Mouse (Mus musculus) embryonic facial prominence, embryonic 12.5 days (tissue): ENCODE results near the gene Map3k3. TPM values are rescaled to one million over a fixed set of nuclear protein-coding genes. Genes with fewer than 3 reads are reported as not detected.

ENCODE experiments used
- ATAC-seq: fragments of 200-750 bp; cut with Nextera tagmentation; 2 replicates; pipeline ENCODE4 v1.8.0; 2017; ENCODE audit not compliant: insufficient number of reproducible peaks, insufficient read depth, low FRiP score, low TSS enrichment
- H3K27ac ChIP-seq: fragments of 300-500 bp; sonication (generic); 2 replicates; pipeline ENCODE4 v1.5.1; 2016; ENCODE audit warnings: mild to moderate bottlenecking
- H3K27me3 ChIP-seq: fragments of 300-500 bp; sonication (generic); 2 replicates; pipeline ENCODE4 v1.6.1; 2016; ENCODE audit warnings: mild to moderate bottlenecking, moderate library complexity
- H3K36me3 ChIP-seq: fragments of 300-500 bp; sonication (generic); 2 replicates; pipeline ENCODE4 v1.6.1; 2016; ENCODE audit warnings: mild to moderate bottlenecking
- H3K4me1 ChIP-seq: fragments of 300-500 bp; sonication (generic); 2 replicates; pipeline ENCODE4 v1.6.1; 2016
- H3K4me2 ChIP-seq: fragments of 300-500 bp; sonication (generic); replicated peaks from 2 replicates; pipeline ENCODE4 v1.6.1; 2016; ENCODE audit warnings: mild to moderate bottlenecking, moderate library complexity
- H3K4me3 ChIP-seq: fragments of 300-500 bp; sonication (generic); 2 replicates; pipeline ENCODE4 v1.5.1; 2016; ENCODE audit warnings: mild to moderate bottlenecking
- H3K9ac ChIP-seq: fragments of 300-500 bp; sonication (generic); 2 replicates; pipeline ENCODE4 v1.6.1; 2016; ENCODE audit warnings: mild to moderate bottlenecking, moderate library complexity
- H3K9me3 ChIP-seq: fragments of 300-500 bp; sonication (generic); 2 replicates; pipeline ENCODE4 v1.6.1; 2016; ENCODE audit warnings: mild to moderate bottlenecking, moderate library complexity
- WGBS: fragments of 180-500 bp; shearing (Covaris S2); methylation state at CpG from one replicate; pipeline ENCODE4 v1.1.7; 2016; 5-methylcytosine and 5-hydroxymethylcytosine counted together
- polyA plus RNA-seq: library from polyadenylated mRNA; unstranded; fragments of >200 nt; fragmentation: Nextera tagmentation; extraction: Ambion mirVana; gene quantifications from 2 replicates; pipeline ENCODE4 v1.2.1, GENCODE M21; 2016

The Map3k3 gene
- polyA plus RNA-seq, 1 experiment from 2014 or later = 31.8 TPM

- H3K27ac ChIP-seq = peak overlapping the region; percentile 70
- H3K27me3 ChIP-seq = no peaks in the 10 kb centered on the region
- H3K4me3 ChIP-seq = no peak overlapping the region
- WGBS = 38% methylated on average over 8 of the region's 8 CpGs
- 0 out of 2 replicates have a peak, but pooled peaks have one; percentile 22 for ATAC-seq
- no peaks in the 10 kb centered on the region for H3K9me3 ChIP-seq
- peak overlapping the region; percentile 12; the same call in 1 of the 2 replicates for H3K4me2 ChIP-seq
- H3K36me3 ChIP-seq = peaks cover 10% of the 10 kb centered on the region
- H3K4me1 ChIP-seq = peaks cover 6% of the 10 kb centered on the region; the same call in 1 of the 2 replicates
- no peak overlapping the region for H3K9ac ChIP-seq
These were observed 50.4 kb downstream of the Map3k3 start for GRCm38 (mm10) chr11:106134580-106135528.

DNA sequence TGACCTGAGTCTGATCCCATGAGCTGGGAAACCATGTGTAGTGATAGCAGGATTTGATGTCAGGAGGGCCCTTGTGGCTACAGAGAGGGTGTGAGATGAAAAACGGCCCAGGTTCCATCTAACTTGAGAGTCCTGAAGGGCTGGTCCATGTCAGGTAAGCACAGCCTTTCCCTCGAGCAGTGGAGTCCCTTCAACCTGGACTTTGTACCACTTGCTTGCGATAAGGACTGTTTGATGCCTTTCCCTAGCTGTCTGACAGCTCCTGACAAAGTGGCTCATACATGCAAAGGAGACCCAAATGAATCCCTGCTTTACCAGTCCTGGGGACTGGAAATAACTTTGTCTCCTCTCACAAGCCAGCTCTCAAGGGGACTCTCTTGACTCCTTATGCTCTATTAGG, 66.8 kb downstream of the Map3k3 start:
- Histone ChIP-seq H3K9me3 (no peaks in the 10 kb centered on the region), H3K9ac (no peak overlapping the region), H3K4me3 (no peak overlapping the region), H3K36me3 (peaks cover 79% of the 10 kb centered on the region), H3K27ac (no peak overlapping the region), H3K4me1 (peaks cover 3% of the 10 kb centered on the region; the same call in 1 of the 2 replicates), H3K4me2 (no peak overlapping the region), H3K27me3 (no peaks in the 10 kb centered on the region)
- no peak for ATAC-seq
- WGBS = 92% methylated on average over 3 of the region's 3 CpGs

GRCm38 (mm10) chr11:106152132-106152531, 67.7 kb downstream of the Map3k3 start:
- 81% methylated on average over 8 of the region's 8 CpGs for WGBS
- no peak for ATAC-seq

DNA sequence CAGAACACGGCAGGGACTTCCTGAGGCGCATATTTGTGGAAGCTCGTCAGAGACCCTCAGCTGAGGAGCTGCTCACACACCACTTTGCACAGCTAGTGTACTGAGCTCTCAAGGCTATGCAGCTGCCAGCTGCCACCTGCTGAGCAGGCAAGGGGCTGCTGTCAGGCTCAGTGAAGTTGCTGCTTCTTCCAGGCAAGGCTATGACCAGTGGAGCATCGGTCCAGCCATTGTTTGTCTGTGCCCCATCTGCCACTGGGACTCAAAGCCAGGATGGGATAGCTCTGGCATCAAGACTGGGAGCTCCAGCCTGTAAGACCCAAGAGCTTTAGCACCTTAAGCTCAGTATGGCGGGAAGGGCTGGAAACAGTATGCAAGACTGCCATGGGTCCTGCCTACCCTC, 69.7 kb downstream of the Map3k3 start:
- H3K27me3 ChIP-seq = no peaks in the 10 kb centered on the region
- H3K4me2 ChIP-seq = no peak overlapping the region
- H3K4me1 ChIP-seq = peaks cover 24% of the 10 kb centered on the region
- peaks cover 90% of the 10 kb centered on the region for H3K36me3 ChIP-seq
- H3K9me3 ChIP-seq = no peaks in the 10 kb centered on the region
- ATAC-seq = no peak
- no peak overlapping the region for H3K4me3 ChIP-seq
- 78% methylated on average over 5 of the region's 5 CpGs for WGBS
- H3K27ac ChIP-seq = 0 out of 2 replicates have a peak overlapping the region, but pooled peaks have one; percentile 36
- H3K9ac ChIP-seq = no peak overlapping the region

More at GRCm38 (mm10) chr11:106152132-106152531, 67.7 kb downstream of the Map3k3 start:
- Histone ChIP-seq H3K9ac (no peak overlapping the region), H3K4me3 (no peak overlapping the region), H3K9me3 (no peaks in the 10 kb centered on the region), H3K4me2 (no peak overlapping the region), H3K27me3 (no peaks in the 10 kb centered on the region), H3K27ac (no peak overlapping the region), H3K36me3 (peaks cover 88% of the 10 kb centered on the region), H3K4me1 (peaks cover 12% of the 10 kb centered on the region)

- Histone ChIP-seq H3K4me3 (no peak overlapping the region), H3K9me3 (no peaks in the 10 kb centered on the region), H3K27me3 (no peaks in the 10 kb centered on the region), H3K4me1 (peaks cover 25% of the 10 kb centered on the region), H3K4me2 (no peak overlapping the region), H3K27ac (peak overlapping the region; percentile 47; the same call in 1 of the 2 replicates), H3K9ac (no peak overlapping the region), H3K36me3 (peaks cover 84% of the 10 kb centered on the region)
- WGBS = 65% methylated on average over 2 of the region's 2 CpGs
- ATAC-seq = no peak
These were observed 70.4 kb downstream of the Map3k3 start for GRCm38 (mm10) chr11:106154770-106155169.

DNA sequence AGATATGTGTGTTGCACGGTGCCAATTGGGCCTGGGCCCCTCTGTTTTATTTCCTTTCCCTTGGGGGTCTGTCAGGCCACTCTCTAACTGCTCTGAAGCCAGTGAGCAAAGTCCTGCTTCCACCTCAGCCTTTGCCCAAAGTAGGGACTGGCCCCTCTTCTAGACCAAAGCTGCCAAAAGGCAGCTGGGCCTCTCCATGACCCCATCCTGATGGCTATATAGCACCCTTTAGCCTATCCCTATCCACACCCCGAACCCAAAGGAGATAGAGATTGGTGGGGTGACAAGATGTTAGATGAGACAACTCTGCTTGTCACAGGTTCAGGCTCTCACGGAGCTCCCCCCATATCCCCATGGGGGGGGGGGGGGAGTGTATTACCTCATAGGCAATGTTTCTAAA, 71.3 kb downstream of the Map3k3 start:
- H3K27ac ChIP-seq = peak overlapping the region; percentile 17; the same call in 1 of the 2 replicates
- peaks cover 26% of the 10 kb centered on the region for H3K4me1 ChIP-seq
- WGBS = 62% methylated on average over 3 of the region's 3 CpGs
- H3K4me2 ChIP-seq = no peak overlapping the region
- no peak for ATAC-seq
- peaks cover 74% of the 10 kb centered on the region for H3K36me3 ChIP-seq
- H3K9me3 ChIP-seq = no peaks in the 10 kb centered on the region
- no peaks in the 10 kb centered on the region for H3K27me3 ChIP-seq
- H3K4me3 ChIP-seq = no peak overlapping the region
- no peak overlapping the region for H3K9ac ChIP-seq

DNA sequence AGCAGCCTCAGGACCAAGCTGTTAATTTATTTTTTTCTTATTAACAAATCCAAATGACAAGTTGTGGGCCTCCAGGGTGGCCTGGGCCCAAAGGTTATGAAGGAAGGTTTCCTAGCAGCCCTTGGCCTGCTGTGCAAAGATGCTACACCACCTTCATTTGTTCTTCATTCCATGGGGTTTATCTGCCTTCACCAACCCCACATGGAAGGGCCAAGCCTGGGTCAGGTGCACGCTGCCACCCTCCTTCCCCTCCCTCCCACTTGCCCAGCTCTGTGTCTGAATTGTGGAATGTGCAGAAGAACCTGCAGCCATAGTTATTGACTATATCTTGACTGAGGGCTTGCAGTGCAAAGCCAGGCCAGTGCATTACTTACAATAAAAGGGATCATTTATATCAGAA, 71.8 kb downstream of the Map3k3 start:
- no peak for ATAC-seq
- H3K36me3 ChIP-seq = peaks cover 69% of the 10 kb centered on the region
- no peak overlapping the region for H3K27ac ChIP-seq
- H3K27me3 ChIP-seq = no peaks in the 10 kb centered on the region
- peaks cover 31% of the 10 kb centered on the region for H3K4me1 ChIP-seq
- H3K9me3 ChIP-seq = no peaks in the 10 kb centered on the region
- no peak overlapping the region for H3K9ac ChIP-seq
- H3K4me3 ChIP-seq = no peak overlapping the region
- H3K4me2 ChIP-seq = no peak overlapping the region
- 90% methylated on average over 1 of the region's 1 CpGs for WGBS

GRCm38 (mm10) chr11:106157154-106157553, 72.7 kb downstream of the Map3k3 start:
- no peaks in the 10 kb centered on the region for H3K9me3 ChIP-seq
- WGBS = 88% methylated on average over 7 of the region's 7 CpGs
- H3K4me2 ChIP-seq = no peak overlapping the region
- no peak overlapping the region for H3K27ac ChIP-seq
- H3K27me3 ChIP-seq = no peaks in the 10 kb centered on the region
- ATAC-seq = no peak
- H3K4me1 ChIP-seq = peaks cover 40% of the 10 kb centered on the region
- no peak overlapping the region for H3K4me3 ChIP-seq
- H3K36me3 ChIP-seq = peaks cover 60% of the 10 kb centered on the region
- H3K9ac ChIP-seq = no peak overlapping the region

DNA sequence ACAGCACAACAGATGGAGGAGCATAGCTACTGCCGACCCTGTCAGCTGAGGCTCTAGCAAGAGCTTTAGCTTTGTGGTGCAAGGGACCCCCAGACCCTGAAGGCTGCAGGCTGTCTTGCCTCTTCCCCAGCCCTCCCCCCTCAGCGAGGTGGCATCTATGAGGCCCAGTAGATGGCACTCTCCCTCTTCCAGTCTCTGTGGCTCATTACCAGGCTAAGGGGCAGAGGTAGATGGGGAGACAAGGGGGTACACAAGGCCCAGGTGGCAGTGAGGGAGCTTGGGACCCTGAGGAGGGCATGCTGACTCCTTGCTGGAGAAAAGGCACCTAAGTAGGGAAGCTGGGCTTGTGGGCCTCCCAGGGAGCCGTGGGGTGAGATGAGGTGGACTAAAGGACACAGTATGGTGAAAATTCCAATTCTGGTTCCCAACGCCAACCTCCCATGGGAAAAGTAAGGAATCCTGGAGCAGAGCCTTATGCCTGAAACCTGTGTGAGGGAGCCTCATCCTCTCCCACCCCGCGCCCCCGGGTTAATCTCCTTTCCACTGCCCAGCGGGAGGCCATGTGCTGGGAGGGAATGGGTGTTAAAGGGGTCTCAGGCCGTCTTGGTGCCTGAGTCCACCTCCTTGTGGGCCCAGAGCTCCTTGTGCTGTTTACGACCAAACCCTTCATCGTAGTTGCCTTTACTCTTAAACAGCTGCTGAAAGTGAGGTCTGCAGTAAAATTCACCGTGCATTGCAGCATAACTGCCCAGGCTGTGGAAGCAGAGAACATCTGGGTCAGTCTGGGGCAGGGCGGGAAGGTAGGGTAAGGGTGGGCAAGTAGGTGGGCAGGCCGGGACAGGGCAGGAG, 73.9 kb downstream of the Map3k3 start:
- H3K4me1 ChIP-seq = peaks cover 41% of the 10 kb centered on the region
- peak overlapping the region; percentile 98 for H3K9ac ChIP-seq
- peak overlapping the region; percentile 87 for H3K4me3 ChIP-seq
- WGBS = 60% methylated on average over 14 of the region's 14 CpGs
- no peaks in the 10 kb centered on the region for H3K9me3 ChIP-seq
- peak overlapping the region; percentile 92 for H3K4me2 ChIP-seq
- peak overlapping the region; percentile 99 for H3K27ac ChIP-seq
- ATAC-seq = no peak
- H3K27me3 ChIP-seq = no peaks in the 10 kb centered on the region
- H3K36me3 ChIP-seq = peaks cover 57% of the 10 kb centered on the region

GRCm38 (mm10) chr11:106158930-106159215, 74.5 kb downstream of the Map3k3 start:
- ATAC-seq = peak; percentile 16; the same call in 1 of the 2 replicates
- Histone ChIP-seq H3K4me3 (peak overlapping the region; percentile 87), H3K4me2 (peak overlapping the region; percentile 92), H3K4me1 (peaks cover 41% of the 10 kb centered on the region), H3K9ac (peak overlapping the region; percentile 98), H3K27me3 (no peaks in the 10 kb centered on the region), H3K36me3 (peaks cover 61% of the 10 kb centered on the region), H3K9me3 (no peaks in the 10 kb centered on the region), H3K27ac (peak overlapping the region; percentile 99)
- WGBS = 28% methylated on average over 9 of the region's 9 CpGs

GRCm38 (mm10) chr11:106159216-106159920, 75.0 kb downstream of the Map3k3 start:
- Histone ChIP-seq H3K4me3 (peak overlapping the region; percentile 87), H3K4me1 (peaks cover 41% of the 10 kb centered on the region), H3K27me3 (no peaks in the 10 kb centered on the region), H3K36me3 (peaks cover 61% of the 10 kb centered on the region), H3K9ac (peak overlapping the region; percentile 98), H3K9me3 (no peaks in the 10 kb centered on the region), H3K4me2 (peak overlapping the region; percentile 92), H3K27ac (peak overlapping the region; percentile 99)
- WGBS = under 1% methylated on average over 22 of the region's 25 CpGs
- peak; percentile 53 for ATAC-seq
